Mouse (Mus musculus): ENCODE measurements at regions not wholly inside any gene's neighbourhood (a gene's known extent, or its start where the extent isn't known, plus 50 kb on each side); places are given as distances from the start of the nearest gene placed in this dataset.
A peak's percentile ranks its signal among the peaks of the same experiment; 100 is the strongest.

- Histone ChIP-seq H3K27ac (ENCODE audit: insufficient read depth, low read depth, low read length) (no peak overlapping the region), H3K4me3 (ENCODE audit: insufficient read depth, low read depth, low read length) (no peak overlapping the region), H3K4me1 (ENCODE audit: control insufficient read depth, insufficient read depth, low read length) (no peaks in the 10 kb centered on the region), H3K27me3 (replicated peaks; ENCODE audit: control insufficient read depth, insufficient read depth, low read length) (no peaks in the 10 kb centered on the region), H3K36me3 (ENCODE audit: control insufficient read depth, insufficient read depth, low read length) (no peaks in the 10 kb centered on the region)
- 31% methylated on average over 1 of the region's 1 CpGs for WGBS
- no peak for DNase-seq
- no peak for TF ChIP-seq POLR2A (IDR thresholded peaks at IDR 0.05; ENCODE audit: low read depth, low read length)
- no peak for TF ChIP-seq CTCF (conservative IDR thresholded peaks at IDR 0.05; ENCODE audit: insufficient read depth, insufficient read length, low read depth, low read length)
These were observed 107.3 kb upstream of the 4933402E13Rik start for GRCm38 (mm10) chrX:62176011-62176410.

DNA sequence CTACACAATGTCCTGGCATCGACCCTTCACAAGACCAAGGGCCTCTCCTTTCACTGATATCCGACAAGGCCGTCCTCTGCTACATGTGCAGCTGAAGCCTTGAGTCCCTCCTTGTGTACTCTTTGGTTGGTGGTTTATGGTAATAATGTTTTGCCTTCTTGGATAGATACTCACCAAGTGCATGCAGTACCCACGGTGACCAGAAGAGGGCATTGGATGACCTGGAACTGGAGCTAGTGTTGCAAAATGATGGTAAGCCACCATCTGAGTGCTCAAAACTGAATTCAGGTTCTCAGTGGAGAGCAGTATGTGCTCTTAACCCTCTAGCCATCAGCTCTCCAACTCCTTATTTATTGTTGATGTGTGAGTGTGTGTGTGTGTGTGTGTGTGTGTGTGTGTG is 103.2 kb upstream of the 4933402E13Rik start:
- Histone ChIP-seq H3K4me1 (ENCODE audit: control insufficient read depth, insufficient read depth, low read length) (no peaks in the 10 kb centered on the region), H3K27me3 (replicated peaks; ENCODE audit: control insufficient read depth, insufficient read depth, low read length) (no peaks in the 10 kb centered on the region), H3K36me3 (ENCODE audit: control insufficient read depth, insufficient read depth, low read length) (no peaks in the 10 kb centered on the region), H3K27ac (ENCODE audit: insufficient read depth, low read depth, low read length) (no peak overlapping the region), H3K4me3 (ENCODE audit: insufficient read depth, low read depth, low read length) (no peak overlapping the region)
- TF ChIP-seq CTCF (conservative IDR thresholded peaks at IDR 0.05; ENCODE audit: insufficient read depth, insufficient read length, low read depth, low read length), result 0 out of 2 replicates have a peak, but pooled peaks have one; percentile 19
- TF ChIP-seq POLR2A (IDR thresholded peaks at IDR 0.05; ENCODE audit: low read depth, low read length), result no peak
- no peak for DNase-seq
- WGBS, result 81% methylated on average over 4 of the region's 4 CpGs

All from kidney, adult 2 months (tissue).